Mouse (Mus musculus) MEL (cell line): ENCODE data around the gene Grk2. TPM values are rescaled to one million over a fixed set of nuclear protein-coding genes. Genes with fewer than 3 reads are reported as not detected.

Experiments used
- DNase-seq: peaks from one replicate; pipeline ENCODE4 v3.0.0; 2011; ENCODE audit warnings: low read depth, low spot score
- H3K27ac ChIP-seq: 2 replicates; pipeline ENCODE4 v1.5.1; 2012; ENCODE audit warnings: low read depth, mild to moderate bottlenecking, control low read depth, low read length, moderate library complexity; ENCODE audit not compliant: control insufficient read depth
- H3K27me3 ChIP-seq, 2 experiments: fragments of 150-350 bp in 1 of 2; sonication (generic) in 1 of 2; 2 replicates each; pipeline ENCODE4 v1.6.1; 2012; ENCODE audit warnings: low read length in 2 of 2, mild to moderate bottlenecking in 2 of 2, improper control_type of control experiment in 1 of 2, moderate library complexity in 1 of 2; ENCODE audit not compliant: insufficient read depth in 2 of 2, control insufficient read depth in 1 of 2
- H3K36me3 ChIP-seq, 2 experiments: 2 replicates each; pipeline ENCODE4 v1.6.1; 2012 to 2014; ENCODE audit warnings: low read length in 2 of 2, improper control_type of control experiment in 1 of 2, inconsistent platforms in 1 of 2, mild to moderate bottlenecking in 1 of 2; ENCODE audit not compliant: insufficient read depth in 2 of 2, control insufficient read depth in 1 of 2
- H3K4me1 ChIP-seq, 2 experiments: fragments of 150-350 bp in 1 of 2; sonication (generic) in 1 of 2; 2 replicates each; pipeline ENCODE4 v1.6.1; 2012; ENCODE audit warnings: low read length in 2 of 2, improper control_type of control experiment in 1 of 2, mild to moderate bottlenecking in 1 of 2; ENCODE audit not compliant: insufficient read depth in 2 of 2, control insufficient read depth in 1 of 2
- H3K4me3 ChIP-seq, 2 experiments: fragments of 150-350 bp in 1 of 2; sonication (generic) in 1 of 2; 2 replicates each; pipeline ENCODE4 v1.5.1; 2012; ENCODE audit warnings: low read depth in 2 of 2, low read length in 2 of 2, mild to moderate bottlenecking in 2 of 2, moderate library complexity in 2 of 2, control low read depth in 1 of 2, improper control_type of control experiment in 1 of 2; ENCODE audit not compliant: control insufficient read depth in 1 of 2, insufficient read depth in 1 of 2
- H3K79me2 ChIP-seq: 2 replicates; pipeline ENCODE4 v1.6.1; 2012; ENCODE audit warnings: mild to moderate bottlenecking, low read length, moderate library complexity; ENCODE audit not compliant: control insufficient read depth, poor library complexity, insufficient read depth
- H3K9ac ChIP-seq: 2 replicates; pipeline ENCODE4 v1.6.1; 2012; ENCODE audit warnings: low read depth, mild to moderate bottlenecking, control low read depth, low read length, moderate library complexity; ENCODE audit not compliant: control insufficient read depth, poor library complexity, severe bottlenecking
- H3K9me3 ChIP-seq: fragments of 150-350 bp; sonication (generic); replicated peaks from 2 replicates; pipeline ENCODE4 v1.6.1; 2012; ENCODE audit warnings: mild to moderate bottlenecking, low read length, improper control_type of control experiment, moderate library complexity; ENCODE audit not compliant: insufficient read depth
- CHD1 ChIP-seq: IDR thresholded peaks from 2 replicates; pipeline ENCODE4 v1.6.1; 2012; ENCODE audit warnings: low read depth, mild to moderate bottlenecking, inconsistent platforms, low read length, improper control_type of control experiment
- CTCF ChIP-seq, 3 experiments: IDR thresholded peaks in 2 of 3; conservative IDR thresholded peaks in 1 of 3; 2 replicates each; pipeline ENCODE4 v1.5.1; 2011 to 2012; ENCODE audit warnings: low read length in 3 of 3, low read depth in 2 of 3, mild to moderate bottlenecking in 2 of 3, improper control_type of control experiment in 1 of 3, inconsistent platforms in 1 of 3, mixed read lengths in 1 of 3, moderate library complexity in 1 of 3; ENCODE audit not compliant: control insufficient read depth in 1 of 3, insufficient read depth in 1 of 3, poor library complexity in 1 of 3, severe bottlenecking in 1 of 3
- ELF1 ChIP-seq: IDR thresholded peaks from 2 replicates; pipeline ENCODE4 v1.6.1; 2014; ENCODE audit warnings: low read depth, mild to moderate bottlenecking, inconsistent platforms, low read length, improper control_type of control experiment, moderate library complexity
- EP300 ChIP-seq, 2 experiments: IDR thresholded peaks; 2 replicates each; pipeline ENCODE4 v1.6.1; 2011; ENCODE audit warnings: improper control_type of control experiment in 2 of 2, low read length in 2 of 2, low read depth in 1 of 2, mild to moderate bottlenecking in 1 of 2
- GABPA ChIP-seq: IDR thresholded peaks from 2 replicates; pipeline ENCODE4 v1.6.1; 2012; ENCODE audit warnings: low read depth, mild to moderate bottlenecking, inconsistent platforms, low read length, improper control_type of control experiment, moderate library complexity
- GATA1 ChIP-seq: IDR thresholded peaks from 2 replicates; pipeline ENCODE4 v1.6.1; 2011; ENCODE audit warnings: low read depth, low read length, improper control_type of control experiment
- MAFK ChIP-seq: IDR thresholded peaks from 2 replicates; pipeline ENCODE4 v1.6.1; 2011; ENCODE audit warnings: low read depth, mild to moderate bottlenecking, low read length, improper control_type of control experiment, borderline replicate concordance
- MAX ChIP-seq: IDR thresholded peaks from 2 replicates; pipeline ENCODE4 v1.6.1; 2011; ENCODE audit warnings: low read length, improper control_type of control experiment
- MEF2A ChIP-seq: IDR thresholded peaks from 2 replicates; pipeline ENCODE4 v1.6.1; 2014; ENCODE audit warnings: low read depth, mild to moderate bottlenecking, inconsistent platforms, low read length, improper control_type of control experiment; ENCODE audit not compliant: poor library complexity, insufficient replicate concordance, severe bottlenecking; ENCODE audit errors: extremely low read depth
- MYC ChIP-seq: IDR thresholded peaks from 2 replicates; pipeline ENCODE4 v1.6.1; 2011; ENCODE audit warnings: low read depth, mild to moderate bottlenecking, low read length, improper control_type of control experiment, moderate library complexity
- NELFE ChIP-seq: IDR thresholded peaks from 2 replicates; pipeline ENCODE4 v1.6.1; 2011; ENCODE audit warnings: low read depth, low read length, improper control_type of control experiment
- POLR2AphosphoS2 ChIP-seq: IDR thresholded peaks from 2 replicates; pipeline ENCODE4 v1.6.1; 2011; ENCODE audit warnings: low read length, improper control_type of control experiment
- POLR2AphosphoS5 ChIP-seq: IDR thresholded peaks from 2 replicates; pipeline ENCODE4 v1.6.1; 2012; ENCODE audit warnings: low read depth, borderline replicate concordance, mild to moderate bottlenecking, inconsistent platforms, low read length, moderate library complexity, mixed read lengths
- RAD21 ChIP-seq: IDR thresholded peaks from 2 replicates; pipeline ENCODE4 v1.6.1; 2011; ENCODE audit warnings: mild to moderate bottlenecking, low read depth, low read length, improper control_type of control experiment
- RCOR1 ChIP-seq: IDR thresholded peaks from 2 replicates; pipeline ENCODE4 v1.6.1; 2012; ENCODE audit warnings: low read depth, mild to moderate bottlenecking, inconsistent platforms, low read length, improper control_type of control experiment
- SIN3A ChIP-seq: IDR thresholded peaks from 2 replicates; pipeline ENCODE4 v1.6.1; 2012; ENCODE audit warnings: low read length, improper control_type of control experiment, inconsistent platforms
- SMC3 ChIP-seq: IDR thresholded peaks from 2 replicates; pipeline ENCODE4 v1.6.1; 2011; ENCODE audit warnings: low read depth, low read length, improper control_type of control experiment
- TCF12 ChIP-seq: IDR thresholded peaks from 2 replicates; pipeline ENCODE4 v1.6.1; 2014; ENCODE audit warnings: low read depth, mild to moderate bottlenecking, inconsistent platforms, low read length, improper control_type of control experiment, moderate library complexity
- ZKSCAN1 ChIP-seq: IDR thresholded peaks from 2 replicates; pipeline ENCODE4 v1.6.1; 2012; ENCODE audit warnings: low read depth, mild to moderate bottlenecking, inconsistent platforms, low read length, improper control_type of control experiment, moderate library complexity
- ZMIZ1 ChIP-seq: IDR thresholded peaks from 2 replicates; pipeline ENCODE4 v1.6.1; 2012; ENCODE audit warnings: low read depth, mild to moderate bottlenecking, inconsistent platforms, low read length, improper control_type of control experiment, moderate library complexity
- polyA plus RNA-seq, 2 experiments: library from polyadenylated mRNA; stranded (reverse) in 1 of 2; unstranded in 1 of 2; fragments of >175 nt in 1 of 2; fragments of >200 nt in 1 of 2; gene quantifications; 2 replicates each; pipeline versions ENCODE4 v1.2.1 to v1.2.4; 2012; ENCODE audit warnings: low replicate concordance in 2 of 2, low read depth in 1 of 2; ENCODE audit not compliant: insufficient read length in 2 of 2, insufficient read depth in 1 of 2, missing spikeins in 1 of 2
- total RNA-seq: library from RNA; depleted of rRNA; stranded (reverse); fragments of 300-350 nt; gene quantifications from 2 replicates; pipeline ENCODE4 v1.2.3, GENCODE M21; 2012

Grk2 gene
- total and polyA plus RNA-seq, 3 experiments = 75.2 to 105 TPM; not detected in 1

DNA sequence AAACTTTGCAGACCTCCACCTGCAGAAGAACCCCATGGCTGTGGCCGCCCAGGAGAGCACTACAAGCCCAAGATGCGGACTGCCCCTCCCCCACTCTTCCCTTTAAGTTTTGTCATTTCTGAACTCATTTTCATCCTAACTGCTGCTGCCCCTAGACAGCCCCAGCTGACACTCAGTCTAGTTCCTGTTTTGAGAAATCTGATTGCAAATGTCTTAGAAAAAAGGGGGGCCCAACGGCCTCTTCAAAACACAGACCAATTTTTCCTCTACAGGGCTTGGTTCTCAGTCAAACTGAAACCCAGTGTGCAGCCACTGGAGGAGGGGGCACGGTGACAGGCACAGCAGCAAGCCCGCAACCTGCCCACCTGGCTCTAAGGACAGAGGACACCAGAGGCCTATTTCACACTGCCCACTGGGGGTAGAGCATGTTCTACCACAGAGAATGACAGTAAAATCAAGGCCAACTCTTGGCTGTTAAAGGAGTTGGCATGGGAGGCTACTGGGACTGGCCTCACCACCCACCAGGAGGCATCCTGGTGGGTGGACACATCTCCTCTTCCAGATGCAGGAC is 1.7 kb downstream of the Grk2 start (continued):
- TF ChIP-seq POLR2AphosphoS5 = no peak
- no peak for TF ChIP-seq MEF2A
- TF ChIP-seq ELF1 = peak; percentile 63; the same call in 1 of the 2 replicates
- no peak for TF ChIP-seq MAX
- TF ChIP-seq RCOR1 = peak; percentile 82
- TF ChIP-seq TCF12 = peak; percentile 70
- TF ChIP-seq ZMIZ1 = 0 out of 2 replicates have a peak, but pooled peaks have one; percentile 28
- 0 out of 2 replicates have a peak, but pooled peaks have one; percentile 46 for TF ChIP-seq NELFE
- TF ChIP-seq CTCF (IDR thresholded peaks at IDR 0.05 in 2 of 3, conservative IDR thresholded peaks at IDR 0.05 in 1 of 3; ENCODE audit: control insufficient read depth in 1 of 3, insufficient read depth in 1 of 3, low read depth in 2 of 3, low read length in 3 of 3, poor library complexity in 1 of 3, severe bottlenecking in 1 of 3) = no peak
- TF ChIP-seq POLR2AphosphoS2 = no peak
- TF ChIP-seq, all 39 proteins: peak for 22

GRCm38 (mm10) chr19:4303640-4303995 is 2.4 kb downstream of the Grk2 start:
- peaks cover 0 to 48% of the 10 kb centered on the region in 2 experiments; a peak in 2 of 4 replicates for H3K36me3 ChIP-seq
- no peak for DNase-seq
- H3K27ac ChIP-seq = peak overlapping the region; percentile 67; the same call in 1 of the 2 replicates
- TF ChIP-seq SIN3A (no peak), MAX (no peak), RAD21 (no peak), MEF2A (no peak), ZKSCAN1 (no peak), TCF12 (no peak), CTCF (IDR thresholded peaks at IDR 0.05 in 2 of 3, conservative IDR thresholded peaks at IDR 0.05 in 1 of 3; ENCODE audit: control insufficient read depth in 1 of 3, insufficient read depth in 1 of 3, low read depth in 2 of 3, low read length in 3 of 3, poor library complexity in 1 of 3, severe bottlenecking in 1 of 3) (no peak), ELF1 (no peak), MAFK (no peak), POLR2AphosphoS5 (no peak), SMC3 (no peak), GABPA (no peak), CHD1 (no peak), GATA1 (no peak), EP300 (IDR thresholded peaks at IDR 0.05; ENCODE audit: low read depth in 1 of 2, low read length in 2 of 2) (no peak), MYC (no peak)
- H3K79me2 ChIP-seq = peaks cover 60% of the 10 kb centered on the region
- peaks cover 20 to 66% of the 10 kb centered on the region in 2 experiments for H3K4me1 ChIP-seq
- H3K4me3 ChIP-seq = peak overlapping the region in 1 of 2 experiments; percentile 21; a peak in 2 of 4 replicates
- no peaks in the 10 kb centered on the region for H3K9me3 ChIP-seq
- no peaks in the 10 kb centered on the region for H3K27me3 ChIP-seq
- H3K9ac ChIP-seq = peak overlapping the region; percentile 20; the same call in 1 of the 2 replicates
